Mouse (Mus musculus): ENCODE data around the gene Cd22.
"Not testable (repeated sequence)": the region's sequence is repeated elsewhere in the genome, so short reads cannot be mapped to it uniquely, and the experiment has no call there.

The Cd22 gene

DNA sequence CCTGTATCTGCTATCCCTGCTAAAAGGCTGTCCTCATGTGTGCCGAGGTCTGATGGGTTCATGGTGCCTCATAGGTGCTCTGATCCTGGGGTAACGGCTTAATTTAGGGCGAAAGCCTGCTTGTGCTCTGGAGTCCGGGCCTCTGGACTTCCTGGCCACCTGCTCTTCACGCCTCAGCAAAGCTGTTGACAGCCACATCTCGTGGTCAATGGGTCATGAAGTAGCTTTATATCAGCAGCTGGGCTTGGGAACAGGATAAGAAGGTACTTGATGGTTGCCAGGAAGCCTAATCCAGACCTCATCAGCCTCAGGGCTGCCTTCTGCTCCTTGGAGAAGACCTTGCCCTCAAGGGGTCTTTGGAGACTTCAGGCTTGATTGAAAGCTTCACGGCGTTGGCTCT, 16.8 kb downstream of the Cd22 start:
- peak in 1 of 2 experiments; percentile 25 for DNase-seq (ENCODE audit: low spot score in 2 of 2)

DNA sequence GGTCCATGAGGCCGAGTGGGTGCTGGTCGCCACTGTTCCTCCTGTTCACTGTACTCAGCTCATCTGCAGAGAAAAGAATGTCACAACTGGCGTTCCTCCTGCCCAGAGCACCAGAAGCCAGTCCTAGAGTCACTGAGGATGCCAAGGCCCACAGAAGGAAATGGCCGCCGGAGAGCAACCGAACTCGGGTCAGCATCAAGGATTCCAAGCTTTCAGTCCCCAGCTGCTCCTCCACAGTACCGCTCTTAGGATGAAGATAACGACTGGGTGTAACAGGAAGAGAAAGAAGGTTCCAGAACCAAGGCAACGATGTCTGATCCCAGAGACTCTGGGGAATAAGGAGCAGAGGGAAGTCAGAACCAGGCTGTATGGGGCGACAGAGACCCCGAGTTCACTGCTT, 18.7 kb downstream of the Cd22 start, which contains the start of gene Ffar1:
TSS of gene Ffar1 (minus strand) at position 101 of the 400 bp plus-strand sequence.
- no peak for DNase-seq (ENCODE audit: low spot score in 2 of 2)

- peak in 1 of 2 experiments; percentile 65 for DNase-seq (ENCODE audit: low spot score in 2 of 2)
These were observed 20.3 kb downstream of the Cd22 start for GRCm38 (mm10) chr7:30859635-30860402.

GRCm38 (mm10) chr7:30859290-30859634, 20.9 kb downstream of the Cd22 start:
- peak; percentile 55 to 88 for DNase-seq (ENCODE audit: low spot score in 2 of 2)

GRCm38 (mm10) chr7:30857746-30858145, 22.4 kb downstream of the Cd22 start:
- no peak for DNase-seq (ENCODE audit: low spot score in 2 of 2)

- no peak for DNase-seq (ENCODE audit: low spot score in 2 of 2)
These were observed 24.1 kb downstream of the Cd22 start, which contains the start of gene Ffar3 for GRCm38 (mm10) chr7:30856078-30856477. Gene Ffar3 (minus strand): TSS chr7:30856178.

GRCm38 (mm10) chr7:30851421-30851820, 28.7 kb downstream of the Cd22 start:
- no peak for DNase-seq (ENCODE audit: low spot score in 2 of 2)

GRCm38 (mm10) chr7:30847934-30848333, 32.2 kb downstream of the Cd22 start:
- DNase-seq (ENCODE audit: low spot score in 2 of 2): no peak

- DNase-seq (ENCODE audit: low spot score in 2 of 2): no peak
These were observed 32.8 kb downstream of the Cd22 start for GRCm38 (mm10) chr7:30847386-30847785.

DNA sequence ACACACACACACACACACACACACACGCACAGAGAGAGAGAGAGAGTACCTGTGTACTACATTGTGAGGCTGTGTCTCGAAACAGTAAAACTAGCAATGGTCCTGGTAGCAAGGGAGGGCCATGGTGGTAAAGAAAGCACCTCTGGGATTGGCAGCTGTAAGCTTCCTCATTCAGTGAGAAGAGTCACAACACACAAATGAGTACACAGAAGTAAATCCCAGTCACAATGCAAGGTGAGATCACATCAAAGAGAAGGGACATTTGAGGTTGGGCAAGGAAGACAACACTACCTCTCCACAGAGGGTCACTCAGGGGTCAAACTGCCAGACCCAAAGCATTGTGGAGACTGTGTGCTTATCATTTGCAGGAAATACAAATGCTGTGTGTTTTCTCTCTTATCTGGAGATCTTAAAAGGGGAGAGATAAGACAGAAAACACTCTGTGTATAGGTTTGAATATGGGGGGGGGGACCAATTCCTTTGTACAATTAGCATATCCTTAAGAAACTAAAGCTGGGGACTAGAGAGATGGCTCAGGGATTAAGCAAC, 33.6 kb downstream of the Cd22 start:
- no peak for DNase-seq (ENCODE audit: low spot score in 2 of 2)

DNA sequence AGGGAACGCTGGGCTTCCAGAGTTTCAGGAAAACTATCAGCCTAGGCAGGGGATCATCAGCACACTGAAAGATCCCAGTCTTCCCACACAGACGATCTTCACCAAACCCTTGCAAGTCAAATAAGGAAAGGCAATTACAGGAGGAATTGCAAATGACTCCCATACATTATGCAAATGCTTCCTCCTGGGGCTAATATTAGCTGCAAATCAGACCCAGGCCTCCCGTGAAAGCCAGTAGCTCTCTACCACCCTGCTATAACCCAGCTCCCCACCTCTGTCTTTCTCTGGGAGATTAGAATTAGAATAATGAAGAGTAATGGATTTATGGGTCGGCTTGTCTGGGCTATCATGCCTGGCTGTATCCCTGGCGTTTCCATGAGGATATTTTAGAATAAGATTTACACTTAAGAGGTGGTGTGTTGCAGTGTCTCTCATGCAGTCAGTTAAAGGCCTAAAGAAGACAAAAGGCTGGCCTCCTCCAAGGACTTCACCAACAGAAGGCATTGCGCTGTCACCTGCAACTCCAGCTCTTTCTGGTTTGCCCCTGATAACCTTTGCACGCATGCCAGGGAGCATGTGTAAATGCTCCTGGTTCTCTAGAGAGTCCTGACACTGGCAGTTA, 35.4 kb downstream of the Cd22 start:
- DNase-seq (ENCODE audit: low spot score in 2 of 2): no peak

GRCm38 (mm10) chr7:30842092-30842491, 38.0 kb downstream of the Cd22 start:
- no peak for DNase-seq (ENCODE audit: low spot score in 2 of 2)

DNA sequence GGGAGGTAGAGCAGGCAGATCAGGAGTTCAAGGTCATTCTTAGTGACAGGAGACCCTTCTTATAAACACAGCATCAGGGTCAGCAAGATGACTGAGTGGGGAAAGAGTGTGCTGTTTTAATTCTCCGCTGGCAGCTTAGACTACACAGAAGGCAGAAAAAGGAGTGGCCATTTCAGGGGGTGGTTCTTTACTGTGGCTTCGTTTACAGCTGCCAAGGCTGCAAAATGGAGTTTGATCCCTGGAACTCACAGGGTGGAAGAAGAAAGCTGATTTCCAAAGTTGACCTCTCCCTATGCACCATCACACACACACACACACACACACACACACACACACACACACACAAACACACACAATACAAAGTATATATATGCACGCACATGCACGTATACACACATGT, 38.8 kb downstream of the Cd22 start:
- no peak for DNase-seq (ENCODE audit: low spot score in 2 of 2)

DNA sequence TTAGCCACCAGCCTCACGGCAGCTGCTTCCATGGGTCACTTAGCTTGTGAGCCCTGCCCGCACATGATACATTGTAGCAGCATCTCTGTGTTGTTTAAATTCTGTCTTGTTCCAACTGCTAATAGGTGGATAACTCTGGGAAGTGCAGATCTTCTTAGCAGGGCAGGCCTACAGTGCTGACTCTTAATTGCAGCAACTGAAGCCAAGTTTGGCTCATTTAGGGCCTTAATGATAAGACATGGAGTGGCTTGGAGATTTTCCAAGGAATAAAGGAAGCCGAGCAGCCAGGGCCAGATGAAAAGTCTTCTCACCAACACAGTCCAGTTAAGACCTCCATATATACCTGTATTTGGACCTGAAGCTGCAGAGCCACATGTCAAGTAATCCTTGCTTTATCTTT, 39.8 kb downstream of the Cd22 start:
- DNase-seq (ENCODE audit: low spot score in 2 of 2): no peak

GRCm38 (mm10) chr7:30837277-30837676, 42.9 kb downstream of the Cd22 start:
- DNase-seq (ENCODE audit: low spot score in 2 of 2): no peak

GRCm38 (mm10) chr7:30832684-30833083, 47.5 kb downstream of the Cd22 start:
- not testable (repeated sequence) for DNase-seq (ENCODE audit: low spot score in 2 of 2)

DNA sequence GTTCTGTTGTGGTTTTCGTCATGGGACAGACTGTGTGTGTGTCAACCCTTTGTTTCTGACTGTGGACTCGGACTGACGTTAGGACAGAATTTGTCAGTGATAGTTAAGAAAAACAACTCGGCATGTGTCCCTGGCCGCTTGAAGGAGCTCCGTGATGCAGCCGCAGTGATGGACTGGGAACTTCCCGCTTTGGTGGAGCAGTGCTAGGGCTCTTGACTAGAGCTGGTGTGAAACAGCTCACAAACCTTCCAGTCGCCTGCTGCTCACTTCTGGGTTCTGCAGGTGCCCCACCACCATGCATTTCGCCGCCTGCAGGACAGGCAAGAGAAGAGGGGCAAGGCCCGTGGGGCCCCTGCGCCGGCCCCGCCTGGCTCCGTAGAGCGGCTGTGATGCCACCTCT, 47.9 kb downstream of the Cd22 start:
- DNase-seq (ENCODE audit: low spot score in 2 of 2): no peak

DNA sequence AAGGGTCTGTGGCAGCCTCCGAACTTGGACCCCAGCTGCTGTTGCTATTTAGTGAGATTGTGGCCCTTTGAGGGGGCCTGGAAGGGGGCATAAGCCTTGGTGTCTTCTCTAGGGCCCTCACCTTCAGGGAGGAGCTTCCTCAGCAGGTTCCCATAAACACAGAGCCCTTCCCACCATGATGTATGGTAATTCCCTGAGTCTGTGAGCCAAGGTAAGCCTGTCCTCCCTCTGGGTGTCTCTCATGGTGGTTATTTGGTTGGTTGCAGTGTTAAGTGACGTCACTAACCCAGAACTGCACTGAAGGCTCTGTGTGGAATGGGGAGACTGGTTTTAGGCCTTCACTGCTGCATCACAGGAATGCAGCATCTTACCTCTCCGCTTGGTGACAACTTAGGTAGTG, 50.7 kb downstream of the Cd22 start:
- DNase-seq (ENCODE audit: low spot score in 2 of 2): no peak

DNA sequence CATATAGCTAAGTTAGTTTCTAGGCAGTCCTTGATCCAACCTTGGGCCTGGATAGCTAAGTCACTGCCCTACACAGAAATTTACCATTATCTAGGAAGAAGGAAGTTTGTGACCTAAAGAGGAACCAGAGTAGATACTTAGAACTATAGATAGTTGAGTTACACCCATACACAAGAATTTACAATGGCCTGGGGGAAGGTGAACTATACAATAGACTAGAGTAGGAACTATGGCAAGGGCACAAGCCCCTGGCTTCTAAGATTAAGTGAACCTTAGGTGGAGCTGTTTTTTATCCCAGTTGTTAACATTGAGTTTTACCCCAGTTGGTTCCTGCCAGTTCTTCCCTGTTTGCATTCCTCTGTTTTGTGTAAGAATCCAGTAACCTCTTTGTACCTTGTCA, 51.3 kb downstream of the Cd22 start:
- DNase-seq (ENCODE audit: low spot score in 2 of 2): not testable (repeated sequence)

GRCm38 (mm10) chr7:30826660-30827059, 53.5 kb downstream of the Cd22 start:
- no peak for DNase-seq (ENCODE audit: low spot score in 2 of 2)

DNA sequence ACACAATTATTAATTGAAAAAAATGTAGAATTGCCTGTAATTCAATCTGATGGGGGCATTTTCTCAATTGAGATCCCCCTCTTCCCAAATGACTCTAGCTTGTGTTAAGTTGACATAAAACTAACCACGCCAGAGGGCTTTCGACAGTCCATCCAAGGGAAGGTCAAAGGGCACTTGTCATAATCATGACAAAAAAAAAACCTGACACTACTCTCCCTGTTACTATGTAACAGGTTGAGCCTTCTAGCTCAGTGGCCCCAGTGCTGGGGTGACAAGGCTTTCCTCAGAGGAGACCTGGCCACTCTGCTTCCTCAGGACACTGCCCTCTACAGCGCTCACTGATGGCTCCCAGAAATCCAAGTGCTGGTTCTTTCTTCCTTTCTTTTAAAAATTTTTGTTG, 55.8 kb downstream of the Cd22 start:
- no peak for DNase-seq (ENCODE audit: low spot score in 2 of 2)

- DNase-seq (ENCODE audit: low spot score in 2 of 2): no peak
These were observed 56.5 kb downstream of the Cd22 start, which contains the start of gene Ffar2 for GRCm38 (mm10) chr7:30823675-30824074. Gene Ffar2 (minus strand): TSS chr7:30823775.

DNA sequence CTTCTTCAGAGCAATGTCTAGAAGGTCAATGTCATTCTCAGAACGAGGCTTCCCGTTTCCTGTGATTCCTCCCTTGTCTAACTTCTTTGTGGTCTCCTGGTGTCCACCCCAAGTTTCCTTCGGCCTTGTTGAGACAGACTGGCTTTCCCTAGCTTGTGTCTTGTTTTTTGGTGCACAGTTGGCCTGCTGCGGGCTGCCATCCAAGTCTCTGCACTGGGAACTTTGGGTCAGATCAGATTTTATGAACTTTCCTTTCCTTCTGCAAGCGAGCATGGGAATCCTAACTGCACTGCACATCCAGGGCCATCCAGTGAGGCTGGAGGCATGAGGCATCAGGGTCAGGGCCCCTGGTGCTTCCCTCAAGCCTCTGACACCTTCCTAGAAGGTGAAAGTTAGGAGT, 58.6 kb downstream of the Cd22 start:
- no peak for DNase-seq (ENCODE audit: low spot score in 2 of 2)
